Mouse (Mus musculus): ENCODE measurements around the gene Vnn1.
A peak's percentile ranks its signal among the peaks of the same experiment; 100 is the strongest.

Gene Vnn1

GRCm38 (mm10) chr10:23894601-23895349, at the start of gene Vnn1:
Vnn1 (plus strand) TSS chr10:23894688.
- DNase-seq (ENCODE audit: low spot score): no peak

- no peak for DNase-seq (ENCODE audit: low spot score)
Measured at GRCm38 (mm10) chr10:23851228-23851912, 43.1 kb upstream of the Vnn1 start, which contains the start of gene Vnn3. Vnn3 (plus strand) TSS chr10:23851462.

DNA sequence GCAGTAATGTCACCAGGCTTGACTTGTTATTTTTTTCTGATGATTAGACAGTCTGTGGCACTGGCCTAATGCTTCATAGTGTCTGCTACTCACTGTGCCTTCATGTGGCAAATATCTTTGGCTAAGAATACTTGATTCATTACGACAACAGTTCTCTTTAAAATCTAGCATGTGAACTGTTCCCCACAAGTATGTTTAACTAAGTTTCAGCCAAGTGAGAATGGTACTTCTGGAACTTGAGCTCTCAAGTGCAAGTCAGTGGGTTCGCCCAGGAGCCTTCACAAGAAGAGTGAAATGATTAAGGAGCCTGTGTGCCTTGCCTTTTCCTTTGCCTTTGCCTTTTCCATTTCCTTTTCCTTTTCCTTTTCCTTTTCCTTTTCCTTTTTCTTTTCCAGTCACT, 42.4 kb upstream of the Vnn1 start:
- no peak for DNase-seq (ENCODE audit: low spot score)

DNA sequence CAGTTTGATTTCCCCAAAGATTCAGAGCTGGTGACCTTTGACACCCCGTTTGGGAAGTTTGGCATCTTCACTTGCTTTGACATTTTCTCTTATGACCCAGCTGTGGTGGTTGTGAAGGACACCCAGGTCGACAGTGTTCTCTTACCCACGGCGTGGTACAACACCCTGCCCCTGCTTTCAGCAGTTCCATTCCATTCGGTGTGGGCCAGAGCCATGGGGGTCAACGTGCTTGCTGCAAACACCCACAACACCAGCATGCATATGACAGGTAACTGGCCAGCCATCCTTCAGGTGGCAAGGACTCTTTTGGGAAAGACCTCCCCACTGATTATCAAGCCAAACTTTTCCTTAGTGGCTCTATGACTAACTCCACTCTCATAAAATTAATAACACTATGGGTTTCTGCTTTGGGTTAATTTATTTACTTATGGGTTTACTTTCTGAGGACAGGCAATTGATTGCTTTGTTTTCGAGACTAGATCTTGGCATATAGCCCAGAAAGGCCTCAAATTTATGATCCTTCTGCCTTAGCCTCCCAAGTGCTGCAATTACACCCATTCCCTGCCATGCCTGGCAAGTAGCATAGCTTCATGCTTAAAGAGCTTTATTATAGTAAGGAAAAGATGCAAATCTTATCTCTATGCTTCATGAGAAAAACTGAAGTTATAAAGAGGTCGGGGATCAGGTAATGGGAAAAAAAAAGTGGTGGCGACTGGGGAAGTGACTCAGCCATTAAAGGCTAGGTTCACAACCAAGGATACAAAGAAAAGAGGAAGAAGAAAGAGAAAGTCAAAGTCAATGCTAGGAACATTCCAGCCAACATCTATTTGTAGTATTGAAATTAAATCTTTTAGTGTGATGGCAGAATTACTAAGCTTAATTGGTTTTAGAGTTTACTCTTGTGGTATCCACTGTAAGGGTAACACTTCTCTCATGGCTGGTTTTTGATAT, 29.9 kb upstream of the Vnn1 start:
- DNase-seq (ENCODE audit: low spot score): peak; percentile 40

GRCm38 (mm10) chr10:23880695-23881094, 13.8 kb upstream of the Vnn1 start:
- no peak for DNase-seq (ENCODE audit: low spot score)

- DNase-seq (ENCODE audit: low spot score): no peak
Measured at GRCm38 (mm10) chr10:23884910-23885309, 9.6 kb upstream of the Vnn1 start.

GRCm38 (mm10) chr10:23886060-23886459, 8.4 kb upstream of the Vnn1 start:
- DNase-seq (ENCODE audit: low spot score): no peak

DNA sequence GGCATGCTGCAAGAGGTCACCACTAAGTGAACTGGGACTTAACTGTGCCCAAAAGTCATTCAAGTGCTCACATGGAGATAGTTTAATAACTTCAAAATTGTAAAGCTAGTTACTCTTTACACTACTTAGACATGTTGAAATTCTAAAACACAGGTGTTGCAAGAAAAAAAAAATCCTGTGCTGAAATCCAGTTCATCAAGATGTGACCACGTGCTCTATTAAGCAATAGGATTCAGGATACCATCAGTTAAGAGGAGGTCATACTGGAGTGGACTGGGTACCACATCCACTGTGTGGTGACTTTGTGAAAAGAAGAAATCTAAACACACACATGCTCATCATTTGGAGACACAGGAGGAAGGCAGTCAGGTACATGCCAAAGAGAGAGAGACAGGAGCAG, 1.5 kb upstream of the Vnn1 start:
- no peak for DNase-seq (ENCODE audit: low spot score)

GRCm38 (mm10) chr10:23895376-23895775, 888 bp downstream of the Vnn1 start:
- no peak for DNase-seq (ENCODE audit: low spot score)

GRCm38 (mm10) chr10:23901119-23901518, 6.6 kb downstream of the Vnn1 start:
- DNase-seq (ENCODE audit: low spot score): no peak

DNA sequence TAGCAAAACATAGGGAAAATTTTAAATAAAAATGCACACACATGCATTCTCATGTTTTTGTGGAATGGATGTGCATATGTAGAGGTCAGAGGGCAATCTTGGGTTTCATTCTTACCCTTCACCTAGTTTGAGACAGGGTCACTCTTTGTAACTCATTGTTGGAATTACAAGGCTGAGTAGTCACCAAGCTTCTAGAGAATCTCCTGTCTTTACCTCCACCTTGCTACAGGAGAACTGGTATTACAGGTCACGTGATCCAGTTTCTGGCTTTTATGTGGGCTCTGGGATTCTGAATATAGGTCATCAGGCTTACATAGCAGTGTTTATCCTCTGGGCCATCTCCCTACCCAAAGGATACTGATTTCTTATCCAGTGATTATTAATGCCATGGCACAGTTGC, 11.2 kb downstream of the Vnn1 start:
- no peak for DNase-seq (ENCODE audit: low spot score)

DNA sequence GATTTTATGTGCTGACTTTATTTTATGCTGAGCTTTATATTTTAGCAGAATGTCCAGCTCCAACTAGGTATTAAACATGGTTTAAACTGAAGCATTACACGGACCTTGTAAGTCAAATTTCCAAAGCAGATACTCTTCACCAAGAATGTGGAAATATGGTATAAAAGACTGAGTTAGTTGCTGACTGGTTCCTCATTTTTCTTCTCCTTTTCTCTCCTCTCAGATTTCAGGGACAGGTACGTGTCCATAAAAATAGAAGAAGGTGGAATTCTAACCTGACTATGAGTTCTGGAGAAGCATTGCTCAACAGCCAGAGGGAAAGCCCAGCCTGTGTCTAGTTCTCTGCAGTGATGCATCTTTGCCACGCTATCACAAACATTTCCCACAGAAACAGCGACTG, 25.6 kb downstream of the Vnn1 start, which contains the start of gene Taar1:
Gene Taar1 (plus strand): TSS at position 301 of the 400 bp plus-strand sequence.
- no peak for DNase-seq (ENCODE audit: low spot score)

GRCm38 (mm10) chr10:23922468-23922867, 28.0 kb downstream of the Vnn1 start:
- DNase-seq (ENCODE audit: low spot score): no peak

DNA sequence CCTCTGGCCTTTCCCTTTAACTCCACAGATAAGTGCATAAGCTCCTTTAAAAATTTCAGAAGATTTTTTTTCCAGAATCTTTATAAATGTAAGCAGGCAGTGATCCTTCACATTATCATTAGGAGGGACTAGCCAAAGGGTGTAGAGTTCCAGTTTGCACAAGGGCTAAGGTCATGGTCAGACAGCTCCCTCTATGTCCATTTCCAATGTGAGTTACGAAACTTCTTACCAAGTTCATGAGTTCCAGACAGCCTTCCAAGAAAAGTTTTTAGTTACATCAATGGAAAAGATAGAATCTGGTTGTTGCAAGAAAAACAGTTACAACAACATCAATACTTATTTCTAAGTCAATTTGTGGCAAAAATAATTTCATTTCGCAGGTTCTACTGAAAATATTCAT, 29.5 kb downstream of the Vnn1 start:
- no peak for DNase-seq (ENCODE audit: low spot score)

GRCm38 (mm10) chr10:23937613-23938012, 43.1 kb downstream of the Vnn1 start:
- no peak for DNase-seq (ENCODE audit: low spot score)

DNA sequence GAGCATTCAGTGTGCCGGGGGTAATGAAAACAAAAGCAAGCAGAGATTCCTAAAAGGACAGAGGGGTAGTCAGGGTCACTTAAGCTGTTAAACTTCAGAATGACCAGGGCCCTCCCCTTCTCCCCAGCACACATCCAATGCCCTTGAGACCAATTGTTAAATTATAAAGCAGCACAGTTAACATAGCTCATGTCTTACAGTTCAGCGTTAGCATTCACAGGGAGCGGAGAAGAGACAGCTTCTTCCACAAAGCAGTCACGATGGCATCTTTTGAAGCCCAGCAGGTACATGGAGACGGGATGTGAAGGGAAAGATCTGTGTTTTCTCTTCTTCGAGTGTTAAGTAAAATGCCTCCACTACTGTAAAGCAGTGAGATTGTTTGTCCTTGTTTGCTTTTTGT, 43.8 kb downstream of the Vnn1 start, which contains the start of gene Taar2:
Gene Taar2 (plus strand): TSS at position 261 of the 400 bp plus-strand sequence.
- no peak for DNase-seq (ENCODE audit: low spot score)

- DNase-seq (ENCODE audit: low spot score): no peak
Measured at GRCm38 (mm10) chr10:23942465-23942864, 48.0 kb downstream of the Vnn1 start.

GRCm38 (mm10) chr10:23948026-23948425, 53.5 kb downstream of the Vnn1 start:
- no peak for DNase-seq (ENCODE audit: low spot score)

DNA sequence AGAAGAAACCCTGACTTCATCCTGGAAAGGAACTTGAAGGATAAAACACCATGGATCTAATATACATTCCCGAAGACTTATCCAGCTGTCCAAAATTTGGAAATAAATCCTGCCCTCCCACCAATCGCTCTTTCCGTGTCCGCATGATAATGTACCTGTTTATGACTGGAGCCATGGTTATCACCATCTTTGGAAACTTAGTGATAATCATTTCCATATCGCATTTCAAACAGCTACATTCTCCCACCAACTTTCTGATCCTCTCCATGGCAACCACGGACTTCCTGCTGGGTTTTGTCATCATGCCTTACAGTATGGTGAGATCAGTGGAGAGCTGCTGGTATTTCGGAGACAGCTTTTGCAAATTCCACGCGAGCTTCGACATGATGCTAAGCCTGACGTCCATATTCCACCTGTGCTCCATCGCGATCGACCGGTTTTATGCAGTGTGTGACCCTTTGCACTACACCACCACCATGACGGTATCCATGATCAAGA, 55.1 kb downstream of the Vnn1 start, which contains the start of gene Taar3:
Gene Taar3 (plus strand): TSS at position 51 of the 498 bp plus-strand sequence.
- no peak for DNase-seq (ENCODE audit: low spot score)

DNA sequence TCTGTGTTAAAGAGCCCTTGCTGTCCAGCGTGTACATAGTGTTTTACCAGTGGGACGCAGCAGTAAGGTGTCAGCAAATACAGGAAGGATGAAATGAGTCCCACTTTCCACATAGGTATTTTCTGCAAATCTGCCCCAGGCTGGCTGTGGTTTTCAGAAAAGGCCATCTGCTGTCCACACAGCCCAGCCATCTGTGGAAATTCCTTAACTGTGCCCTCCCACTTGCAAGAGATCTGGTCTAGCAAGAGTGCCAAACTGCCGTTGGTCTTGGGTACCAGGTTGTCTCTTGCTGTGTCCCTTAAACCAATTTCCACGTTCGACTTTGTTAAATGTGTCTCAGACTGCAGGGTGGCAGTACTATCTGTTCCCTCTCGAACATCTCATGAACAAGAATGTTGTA, 57.2 kb downstream of the Vnn1 start:
- no peak for DNase-seq (ENCODE audit: low spot score)

Measured in MN1 (cell line).